Mouse (Mus musculus) 3134 (cell line): Measurements from ENCODE around the gene Senp6.
"Not testable (repeated sequence)": the region's sequence is repeated elsewhere in the genome, so short reads cannot be mapped to it uniquely, and the experiment has no call there.

Source experiments
- DNase-seq: peaks from one replicate; pipeline ENCODE4 v3.0.0-alpha.2; 2011; ENCODE audit warnings: low spot score; ENCODE audit not compliant: insufficient read length; ENCODE audit errors: extremely low read depth

The Senp6 gene

GRCm38 (mm10) chr9:80066367-80067220 lies at the start of gene Senp6:
TSS of gene Senp6 (plus strand) at chr9:80066903.
- peak; percentile 73 for DNase-seq

- no peak for DNase-seq
Observed at GRCm38 (mm10) chr9:80020429-80020828, 46.3 kb upstream of the Senp6 start.

- peak; percentile 19 for DNase-seq
Observed at GRCm38 (mm10) chr9:80021648-80022047, 45.1 kb upstream of the Senp6 start.

DNA sequence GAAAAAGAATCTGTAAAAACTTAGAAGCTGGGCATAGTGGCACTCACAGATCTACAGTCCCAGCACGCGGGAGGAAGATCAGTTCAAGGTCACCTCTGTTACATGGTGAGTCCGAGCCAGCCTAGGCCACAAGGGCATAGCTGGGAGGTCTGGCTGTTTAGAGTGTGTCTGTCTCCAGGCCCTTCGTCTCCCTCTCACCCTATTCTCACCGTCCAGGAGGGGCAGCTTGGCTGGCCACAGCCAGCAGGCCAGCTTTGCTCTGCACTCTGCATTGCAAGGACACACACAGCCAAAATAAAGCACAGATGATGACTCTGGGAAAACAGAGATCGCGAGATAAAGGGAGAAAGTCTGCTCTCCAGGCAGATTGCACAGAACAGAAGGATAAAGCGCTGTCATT lies 43.9 kb upstream of the Senp6 start:
- no peak for DNase-seq

- DNase-seq = not testable (repeated sequence)
Observed at GRCm38 (mm10) chr9:80025347-80025746, 41.4 kb upstream of the Senp6 start.

DNA sequence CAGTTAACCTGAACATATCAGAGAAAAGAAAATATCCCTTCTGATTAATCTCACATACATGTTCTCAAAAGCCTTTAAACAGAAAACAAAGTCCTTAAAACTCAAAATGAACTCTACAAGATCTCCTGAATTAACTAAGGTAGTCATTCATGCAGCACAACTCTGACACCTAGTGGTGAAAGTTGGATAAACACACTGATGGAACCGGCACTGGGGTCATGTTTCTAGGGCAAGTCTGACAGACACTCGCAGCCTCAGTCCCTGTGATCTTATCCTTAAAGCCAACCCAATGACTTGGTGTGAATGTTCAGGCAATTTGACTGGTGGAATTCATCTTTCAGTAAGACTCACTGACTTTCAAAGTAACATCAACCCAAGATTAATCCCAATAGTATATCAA lies 40.7 kb upstream of the Senp6 start:
- no peak for DNase-seq

GRCm38 (mm10) chr9:80026581-80027021 lies 40.1 kb upstream of the Senp6 start:
- no peak for DNase-seq

- no peak for DNase-seq
Observed at GRCm38 (mm10) chr9:80037262-80037996, 29.3 kb upstream of the Senp6 start.

GRCm38 (mm10) chr9:80037997-80038383 lies 28.7 kb upstream of the Senp6 start:
- no peak for DNase-seq

- no peak for DNase-seq
Observed at GRCm38 (mm10) chr9:80039296-80039815, 27.3 kb upstream of the Senp6 start.

GRCm38 (mm10) chr9:80044301-80044700 lies 22.4 kb upstream of the Senp6 start:
- DNase-seq = not testable (repeated sequence)

DNA sequence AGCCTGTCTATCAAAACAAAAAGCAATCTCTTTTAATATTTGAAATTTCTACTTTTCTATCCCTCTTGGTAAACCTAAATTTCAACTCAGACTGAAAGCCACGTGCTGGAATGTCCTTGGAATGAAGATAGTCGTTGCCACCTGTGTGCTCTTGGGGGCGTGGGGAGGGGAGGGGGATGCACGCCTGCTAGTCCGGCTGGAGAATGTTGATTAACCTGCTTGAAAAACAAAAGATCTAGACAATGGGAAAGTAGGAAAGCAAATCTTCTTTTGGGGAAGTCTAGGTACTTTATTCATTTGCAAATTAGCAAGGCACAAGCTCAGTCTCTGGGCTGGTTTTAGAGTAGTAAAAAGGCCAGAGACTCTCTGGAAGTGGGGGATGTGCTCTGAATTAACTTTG lies 17.4 kb upstream of the Senp6 start:
- DNase-seq = not testable (repeated sequence)

DNA sequence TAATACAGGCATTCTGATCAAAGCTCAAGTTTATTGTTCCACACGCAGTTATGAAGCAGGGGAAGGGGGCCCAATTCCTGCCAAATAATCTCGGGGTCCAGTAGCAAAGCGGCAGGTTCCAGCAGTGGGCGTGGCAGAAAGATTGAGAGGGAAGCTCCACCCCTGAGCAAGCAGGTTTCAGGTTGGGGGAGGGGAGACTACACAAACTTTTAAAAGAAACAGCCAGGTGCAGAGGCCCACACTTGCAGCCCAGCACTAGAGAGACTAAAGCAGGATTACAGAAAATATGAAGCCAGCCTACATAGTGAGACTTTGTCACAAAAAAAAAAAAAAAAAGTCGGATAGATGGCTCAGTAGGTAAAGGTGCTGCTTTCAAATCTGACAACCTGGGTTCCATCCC lies 13.8 kb upstream of the Senp6 start:
- no peak for DNase-seq

DNA sequence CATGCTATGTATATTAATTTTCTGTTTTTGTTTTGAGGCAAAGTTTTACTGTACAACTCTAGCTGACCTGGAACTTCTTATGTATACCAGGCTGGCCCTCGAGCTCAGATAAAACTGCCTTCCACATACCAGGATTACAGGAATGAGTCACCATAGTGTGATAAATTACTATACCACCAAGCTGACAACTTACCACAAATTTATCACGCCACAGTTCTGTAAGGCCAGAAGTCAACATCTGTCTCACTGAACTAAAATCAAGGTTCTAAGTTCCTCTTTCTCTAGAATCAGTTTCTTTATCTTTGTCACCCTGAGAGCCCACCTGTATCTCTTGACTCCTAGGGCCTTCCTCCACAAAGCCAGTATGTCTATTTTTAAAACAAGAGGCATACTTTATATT lies 9.0 kb upstream of the Senp6 start:
- DNase-seq = peak; percentile 13

DNA sequence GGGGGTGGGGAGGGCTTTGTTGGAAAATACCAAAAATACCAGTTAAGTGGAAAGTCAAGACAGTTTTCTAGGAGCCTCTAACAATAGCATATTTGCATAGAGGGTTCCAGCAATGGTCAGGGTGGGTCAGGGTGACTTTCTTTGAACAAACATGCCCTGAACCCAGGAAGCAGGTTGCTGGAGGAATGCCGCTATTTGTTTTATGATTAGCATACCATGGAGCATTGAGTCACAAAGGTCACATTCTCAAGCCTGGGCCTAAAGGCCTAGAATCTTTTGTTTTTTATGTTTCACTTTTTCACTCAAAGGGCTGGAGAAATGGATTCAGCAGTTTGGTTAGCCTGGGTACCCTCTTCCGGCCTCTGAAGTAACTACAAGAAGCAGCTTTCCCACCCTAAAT lies 1.2 kb upstream of the Senp6 start:
- DNase-seq = not testable (repeated sequence)

DNA sequence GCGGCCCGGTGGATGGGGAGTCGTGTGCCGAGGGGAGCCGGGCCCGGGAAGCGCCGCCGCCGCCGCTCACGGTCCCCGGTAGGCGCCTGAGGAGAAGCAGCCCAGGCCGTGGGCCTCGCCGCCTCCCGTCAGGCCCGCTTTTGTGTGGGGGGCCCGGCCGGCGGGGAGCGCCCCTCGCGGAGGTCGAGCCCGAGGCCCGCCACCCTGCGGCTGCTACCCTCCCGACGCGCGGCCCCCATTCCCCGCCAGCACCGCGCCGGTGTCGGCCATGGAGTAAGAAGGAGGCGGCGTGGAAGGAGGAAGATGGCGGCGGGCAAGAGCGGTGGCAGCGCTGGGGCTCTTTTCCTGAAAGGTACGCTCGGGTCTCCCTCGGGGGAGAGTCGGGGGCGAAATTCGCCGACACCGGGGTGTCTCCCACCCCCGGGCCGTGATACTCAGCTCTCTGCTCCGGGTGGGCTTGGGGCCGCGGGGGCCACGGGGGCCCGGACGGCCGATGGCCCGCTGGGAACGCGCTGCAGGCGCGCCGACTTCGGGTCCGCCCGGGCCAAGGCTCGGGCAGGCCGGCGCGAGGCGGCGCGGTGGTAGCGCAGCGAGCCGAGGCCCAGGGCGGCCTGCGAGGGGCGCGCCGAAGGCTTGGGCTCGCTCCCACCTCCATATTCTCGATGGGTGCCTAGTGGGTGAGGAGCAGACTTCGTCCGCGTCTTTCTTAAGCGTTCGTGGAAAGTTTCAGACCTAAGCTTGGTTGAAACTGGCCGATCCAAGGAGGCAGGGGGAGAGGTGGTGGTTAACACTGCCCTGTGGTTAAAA lies 721 bp downstream of the Senp6 start:
- peak; percentile 80 for DNase-seq

DNA sequence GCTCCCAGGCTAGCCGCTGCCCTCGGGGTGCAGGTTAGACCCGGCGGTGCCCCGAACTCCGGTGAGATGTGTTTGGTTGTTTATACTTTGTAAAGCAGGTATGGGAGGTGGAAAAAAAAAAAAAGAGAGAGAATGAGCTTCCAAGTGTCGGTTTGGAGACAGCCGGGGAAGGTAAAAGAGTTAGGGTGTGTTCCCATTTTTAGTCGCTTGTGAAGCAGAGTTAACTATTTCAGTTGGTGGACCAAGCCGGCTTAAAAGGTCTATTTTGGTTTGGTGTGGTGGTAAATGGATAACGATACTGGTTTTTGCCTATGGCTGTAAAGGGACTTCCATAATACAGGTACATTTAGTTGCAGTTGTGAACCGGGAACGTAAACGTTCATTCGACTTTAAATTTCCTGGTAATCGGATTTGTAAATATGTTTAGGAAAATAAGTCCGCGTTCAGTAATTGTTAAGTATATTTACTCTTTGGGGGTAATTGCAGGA lies 1.4 kb downstream of the Senp6 start:
- DNase-seq = no peak

DNA sequence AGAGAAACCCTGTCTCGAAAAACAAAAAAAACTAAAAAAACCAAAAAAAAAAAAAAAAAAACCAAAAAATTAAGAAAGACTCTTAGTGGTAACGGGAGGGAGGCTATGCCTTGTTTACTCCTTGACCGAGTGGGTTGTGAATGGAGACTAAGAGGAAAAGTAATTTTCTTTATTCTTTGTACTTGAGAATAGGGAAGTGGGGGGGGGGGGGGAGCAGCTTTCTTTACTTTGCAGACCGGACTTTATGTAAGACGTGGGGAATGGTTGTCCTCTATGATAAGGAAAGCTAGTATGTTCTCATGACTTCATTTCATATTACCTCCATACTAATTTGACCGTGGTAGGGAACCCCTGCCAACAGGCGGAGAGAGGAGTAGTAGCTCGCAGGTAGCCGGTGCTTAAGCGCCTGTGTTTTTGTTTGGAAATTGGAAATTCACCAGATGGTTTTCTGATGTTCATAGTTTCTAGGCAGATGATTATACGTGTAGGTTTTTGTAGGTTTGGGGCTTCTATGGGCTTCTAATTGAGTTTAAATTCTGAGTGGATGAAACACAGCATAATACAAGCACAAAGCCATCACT lies 2.1 kb downstream of the Senp6 start:
- no peak for DNase-seq

GRCm38 (mm10) chr9:80070026-80070425 lies 3.3 kb downstream of the Senp6 start:
- no peak for DNase-seq

GRCm38 (mm10) chr9:80071616-80072015 lies 4.9 kb downstream of the Senp6 start:
- DNase-seq = no peak
